Comparison of ENCODE assay signal across 15 mouse cellular contexts in the genomic region with DNA sequence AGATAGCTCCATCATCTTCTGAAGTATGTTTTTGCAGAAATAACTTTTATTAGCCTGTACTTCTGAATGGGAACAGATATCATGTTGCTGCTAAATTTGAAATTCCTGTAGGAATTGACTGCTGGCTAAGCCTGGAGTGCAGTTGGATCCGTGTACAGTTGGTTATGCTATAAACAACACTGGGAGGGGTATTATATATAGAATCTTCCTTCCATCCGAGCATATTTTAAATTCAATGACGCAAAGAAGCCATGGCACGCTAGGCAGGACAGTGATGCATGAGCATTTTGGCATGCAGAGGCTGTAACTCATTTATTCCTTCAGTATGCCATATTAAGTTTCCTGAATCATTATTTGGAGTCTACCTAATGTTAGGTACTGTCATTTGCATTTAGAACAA.
"Had no signal": no experiment of that assay in that cellular context is flagged by ENCODE, and none has a peak within 500 bp of the region (broad histone marks: within the 10 kb centered on the region; RNA-seq: fewer than 3 reads in every experiment).

No protein-coding gene starts in this region.

- DNase-seq: forebrain, postnatal 0 days; gastrocnemius, postnatal 14 days; gastrocnemius, postnatal 36 days; heart, adult 11 months; heart, adult 2 months; heart, postnatal 14 days; heart, postnatal 36 days; kidney, adult 11 months; kidney, adult 2 months; kidney, adult 9 months; kidney, postnatal 14 days; kidney, postnatal 36 days; layer of hippocampus, adult 9-11 months; layer of hippocampus, postnatal 36 days; left cerebral cortex, postnatal 4 days had no signal
